Mouse (Mus musculus) heart, postnatal 0 days (tissue): ENCODE measurements around the gene Zbtb25. TPM values are rescaled to one million over a fixed set of nuclear protein-coding genes. Genes with fewer than 3 reads are reported as not detected.

Experiments
- ATAC-seq: fragments of 200-750 bp; cut with Nextera tagmentation; 2 replicates; pipeline ENCODE4 v1.8.0; 2017; ENCODE audit warnings: low read depth, moderate number of reproducible peaks, moderate library complexity; ENCODE audit not compliant: insufficient read depth
- DNase-seq: peaks from one replicate; pipeline ENCODE4 v3.0.0-alpha.2; 2016; ENCODE audit warnings: low spot score
- H3K27ac ChIP-seq: fragments of 300-500 bp; sonication (generic); 2 replicates; pipeline ENCODE4 v1.5.1; 2014; ENCODE audit warnings: low read depth, mild to moderate bottlenecking
- H3K27me3 ChIP-seq: fragments of 300-500 bp; sonication (generic); 2 replicates; pipeline ENCODE4 v1.6.1; 2014; ENCODE audit warnings: low read length, mixed read lengths; ENCODE audit not compliant: control insufficient read depth, insufficient read depth
- H3K36me3 ChIP-seq: fragments of 300-500 bp; sonication (generic); replicated peaks from 2 replicates; pipeline ENCODE4 v1.6.1; 2014; ENCODE audit warnings: low read length, mixed read lengths; ENCODE audit not compliant: control insufficient read depth, insufficient read depth
- H3K4me1 ChIP-seq: fragments of 300-500 bp; sonication (generic); 2 replicates; pipeline ENCODE4 v1.6.1; 2014; ENCODE audit warnings: antibody characterized with exemption; ENCODE audit not compliant: control insufficient read depth, insufficient read depth
- H3K4me2 ChIP-seq: fragments of 300-500 bp; sonication (generic); 2 replicates; pipeline ENCODE4 v1.6.1; 2014; ENCODE audit warnings: low read depth, mild to moderate bottlenecking, low read length, moderate library complexity
- H3K4me3 ChIP-seq: fragments of 300-500 bp; sonication (generic); 2 replicates; pipeline ENCODE4 v1.5.1; 2014; ENCODE audit warnings: low read depth, low read length
- H3K9ac ChIP-seq: fragments of 300-500 bp; sonication (generic); replicated peaks from 2 replicates; pipeline ENCODE4 v1.6.1; 2014; ENCODE audit warnings: low read depth, low read length, mixed read lengths
- H3K9me3 ChIP-seq: fragments of 300-500 bp; sonication (generic); replicated peaks from 2 replicates; pipeline ENCODE4 v1.6.1; 2016; ENCODE audit warnings: low read length; ENCODE audit not compliant: control insufficient read depth
- CTCF ChIP-seq: IDR thresholded peaks from 2 replicates; pipeline ENCODE4 v1.5.1; 2016; ENCODE audit warnings: antibody characterized with exemption, control low read depth, low read depth
- EP300 ChIP-seq: IDR thresholded peaks from 2 replicates; pipeline ENCODE4 v1.6.1; 2016; ENCODE audit warnings: antibody characterized with exemption, low read depth
- WGBS: fragments of 180-500 bp; shearing (Covaris S2); extraction: QIAGEN DNeasy Blood & Tissue Kit; methylation state at CpG from one replicate; pipeline ENCODE4 v1.1.7; 2014; 5-methylcytosine and 5-hydroxymethylcytosine counted together
- polyA plus RNA-seq: library from polyadenylated mRNA; unstranded; fragments of >200 nt; fragmentation: Nextera tagmentation; extraction: Ambion mirVana; gene quantifications from 2 replicates; pipeline ENCODE4 v1.2.1, GENCODE M21; 2015
- total RNA-seq: library from RNA; depleted of rRNA; stranded (reverse); fragments of >200 nt; gene quantifications from 2 replicates; pipeline ENCODE4 v1.2.3, GENCODE M21; 2014; ENCODE audit warnings: low replicate concordance

Gene Zbtb25
- total and polyA plus RNA-seq, 2 experiments from 2014 or later = 8.1 to 10.4 TPM

DNA sequence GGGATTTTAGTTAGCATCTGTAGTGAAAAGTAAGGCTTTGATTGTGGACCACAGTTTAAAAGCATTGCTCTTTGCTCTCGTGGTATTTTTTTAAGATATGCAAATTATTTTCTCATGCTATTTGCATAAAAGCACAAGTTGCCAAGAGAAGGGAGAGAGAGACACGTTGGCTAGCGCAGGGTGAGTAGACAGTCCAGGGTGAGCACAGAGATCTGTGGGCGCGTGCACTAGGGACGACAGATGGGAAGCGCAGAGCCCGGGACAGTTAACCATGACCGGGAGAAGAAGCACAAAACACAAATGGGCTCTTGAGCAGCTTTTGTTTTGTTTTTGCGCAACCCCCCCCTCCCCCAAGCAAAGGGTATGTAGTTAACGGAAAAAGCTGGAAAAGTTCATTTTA lies 19.4 kb upstream of the Zbtb25 start:
- Histone ChIP-seq H3K27ac (no peak overlapping the region), H3K27me3 (no peaks in the 10 kb centered on the region), H3K4me2 (no peak overlapping the region), H3K4me3 (no peak overlapping the region), H3K9me3 (no peaks in the 10 kb centered on the region), H3K36me3 (peaks cover 40% of the 10 kb centered on the region), H3K9ac (no peak overlapping the region), H3K4me1 (no peaks in the 10 kb centered on the region)
- WGBS = 90% methylated on average over 11 of the region's 11 CpGs
- ATAC-seq = no peak
- TF ChIP-seq EP300 (no peak), CTCF (no peak)
- no peak for DNase-seq

DNA sequence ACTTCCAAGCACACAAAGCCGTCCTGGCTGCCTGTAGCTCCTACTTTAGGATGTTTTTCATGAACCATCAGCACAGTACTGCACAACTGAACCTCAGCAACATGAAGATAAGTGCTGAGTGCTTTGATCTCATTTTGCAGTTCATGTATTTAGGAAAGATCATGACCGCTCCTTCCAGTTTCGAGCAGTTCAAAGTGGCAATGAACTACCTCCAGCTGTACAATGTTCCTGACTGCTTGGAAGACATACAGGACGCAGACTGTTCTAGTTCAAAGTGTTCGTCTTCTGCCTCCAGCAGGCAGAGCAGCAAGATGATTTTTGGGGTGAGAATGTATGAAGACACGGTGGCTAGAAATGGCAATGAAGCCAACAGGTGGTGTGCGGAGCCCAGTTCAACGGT lies 15.9 kb upstream of the Zbtb25 start:
- H3K4me1 ChIP-seq = no peaks in the 10 kb centered on the region
- no peak overlapping the region for H3K4me2 ChIP-seq
- no peak overlapping the region for H3K4me3 ChIP-seq
- ATAC-seq = no peak
- no peaks in the 10 kb centered on the region for H3K9me3 ChIP-seq
- DNase-seq = no peak
- TF ChIP-seq CTCF = no peak
- no peak for TF ChIP-seq EP300
- no peak overlapping the region for H3K9ac ChIP-seq
- no peak overlapping the region for H3K27ac ChIP-seq
- peaks cover 46% of the 10 kb centered on the region for H3K36me3 ChIP-seq
- 87% methylated on average over 8 of the region's 8 CpGs for WGBS
- H3K27me3 ChIP-seq = no peaks in the 10 kb centered on the region

DNA sequence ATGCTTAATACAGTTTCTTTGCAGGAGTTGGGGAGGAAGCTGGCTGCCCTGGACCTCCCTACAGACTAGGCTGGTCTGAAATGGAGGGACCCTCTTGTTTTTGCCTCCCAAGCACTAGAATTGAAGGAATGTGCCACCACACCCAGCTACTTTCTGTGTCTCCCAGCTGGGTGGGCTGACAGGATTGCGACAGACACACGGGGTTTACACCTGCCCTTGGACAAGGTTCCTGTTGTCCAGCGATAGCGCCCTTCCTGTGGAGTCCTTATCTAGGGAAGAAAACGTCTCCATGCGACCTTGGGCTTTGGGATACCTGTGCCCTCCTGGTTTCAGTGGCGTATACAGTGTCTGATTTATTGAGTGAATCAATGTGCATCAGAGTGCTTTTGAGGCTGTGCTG lies 10.7 kb upstream of the Zbtb25 start:
- no peaks in the 10 kb centered on the region for H3K9me3 ChIP-seq
- no peaks in the 10 kb centered on the region for H3K27me3 ChIP-seq
- ATAC-seq (no peak), DNase-seq (no peak)
- peaks cover 13% of the 10 kb centered on the region for H3K4me1 ChIP-seq
- no peak overlapping the region for H3K4me3 ChIP-seq
- no peak overlapping the region for H3K27ac ChIP-seq
- TF ChIP-seq EP300 (no peak), CTCF (no peak)
- H3K4me2 ChIP-seq = no peak overlapping the region
- H3K36me3 ChIP-seq = peaks cover 11% of the 10 kb centered on the region
- WGBS = 56% methylated on average over 7 of the region's 7 CpGs
- H3K9ac ChIP-seq = no peak overlapping the region

DNA sequence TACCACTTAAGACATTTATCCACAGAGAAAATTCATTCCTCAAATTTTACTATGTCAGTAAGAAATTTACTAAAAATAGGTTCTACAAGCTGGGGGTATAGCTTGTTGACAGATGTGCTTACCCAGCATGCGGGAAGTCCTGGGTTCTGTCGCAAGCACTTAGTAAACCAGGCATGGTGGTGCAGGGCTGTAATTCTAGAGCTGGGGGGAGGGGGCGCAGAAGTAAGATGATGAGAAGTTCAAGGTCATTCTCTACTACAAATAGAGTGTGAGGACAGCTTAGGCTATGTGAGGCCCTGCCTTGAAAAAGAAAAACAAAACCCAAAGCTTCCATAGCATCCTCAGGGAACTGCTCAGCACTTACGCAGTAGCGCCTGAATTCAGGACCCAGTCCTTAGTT lies 9.2 kb upstream of the Zbtb25 start:
- H3K36me3 ChIP-seq = 0 out of 2 replicates have a peak, but pooled peaks cover 7% of the 10 kb centered on the region
- H3K9me3 ChIP-seq = no peaks in the 10 kb centered on the region
- H3K27ac ChIP-seq = 0 out of 2 replicates have a peak overlapping the region, but pooled peaks have one; percentile 57
- H3K4me2 ChIP-seq = no peak overlapping the region
- peaks cover 14% of the 10 kb centered on the region for H3K4me1 ChIP-seq
- WGBS = 59% methylated on average over 5 of the region's 5 CpGs
- TF ChIP-seq EP300 = no peak
- TF ChIP-seq CTCF = no peak
- no peak overlapping the region for H3K4me3 ChIP-seq
- peak; percentile 61; the same call in 1 of the 2 replicates for ATAC-seq
- no peaks in the 10 kb centered on the region for H3K27me3 ChIP-seq
- no peak for DNase-seq
- no peak overlapping the region for H3K9ac ChIP-seq

DNA sequence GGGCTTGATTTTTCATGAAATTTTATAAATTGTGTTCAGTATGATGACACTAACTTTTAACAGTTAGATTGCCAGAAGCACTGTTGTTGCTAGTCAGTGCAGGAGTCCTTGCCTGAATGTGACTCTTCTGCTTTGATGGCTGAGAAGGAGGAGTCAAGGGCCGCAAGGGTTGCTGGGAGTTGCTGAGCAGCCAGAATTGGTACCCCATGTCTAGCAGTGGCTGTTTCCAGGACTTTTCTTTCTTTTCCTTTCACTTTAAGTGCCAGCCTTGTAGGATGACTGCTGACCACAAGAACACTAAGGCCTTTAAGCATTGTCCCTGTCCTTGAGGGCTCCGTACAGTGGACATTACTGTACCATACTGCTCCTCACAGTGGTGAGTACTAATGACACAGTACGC lies 8.3 kb upstream of the Zbtb25 start:
- H3K9me3 ChIP-seq = no peaks in the 10 kb centered on the region
- TF ChIP-seq CTCF (no peak), EP300 (no peak)
- no peaks in the 10 kb centered on the region for H3K27me3 ChIP-seq
- no peak overlapping the region for H3K9ac ChIP-seq
- H3K27ac ChIP-seq = 0 out of 2 replicates have a peak overlapping the region, but pooled peaks have one; percentile 21
- no peak for DNase-seq
- H3K4me1 ChIP-seq = peaks cover 14% of the 10 kb centered on the region
- 84% methylated on average over 3 of the region's 3 CpGs for WGBS
- no peak overlapping the region for H3K4me2 ChIP-seq
- no peak for ATAC-seq
- 0 out of 2 replicates have a peak, but pooled peaks cover 7% of the 10 kb centered on the region for H3K36me3 ChIP-seq
- no peak overlapping the region for H3K4me3 ChIP-seq

DNA sequence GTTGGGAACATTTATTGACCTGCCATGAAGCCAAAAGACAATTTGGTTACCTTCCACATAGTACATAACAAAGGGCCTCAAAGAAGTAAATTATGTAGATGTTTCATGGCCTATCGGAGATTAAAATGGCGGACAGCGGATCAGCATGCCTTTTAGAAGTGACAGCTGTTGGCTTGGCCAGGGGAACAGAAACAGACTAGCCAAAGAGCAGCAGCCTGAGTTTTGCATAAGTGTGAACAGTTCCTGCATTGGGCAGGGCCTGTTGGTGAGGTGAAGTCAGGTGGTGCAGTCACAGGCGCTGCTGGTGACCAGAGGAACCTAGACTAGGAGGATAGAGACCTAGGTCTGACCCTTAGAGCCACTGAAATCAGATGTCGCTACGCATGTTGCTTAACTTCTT lies 7.7 kb upstream of the Zbtb25 start:
- 0 out of 2 replicates have a peak overlapping the region, but pooled peaks have one; percentile 1 for H3K27ac ChIP-seq

More for the DNA sequence above, 7.7 kb upstream of the Zbtb25 start:
- ATAC-seq (no peak), DNase-seq (no peak)
- no peak for TF ChIP-seq CTCF
- no peak for TF ChIP-seq EP300
- no peak overlapping the region for H3K9ac ChIP-seq
- H3K4me1 ChIP-seq = peaks cover 21% of the 10 kb centered on the region
- H3K4me3 ChIP-seq = no peak overlapping the region
- H3K9me3 ChIP-seq = no peaks in the 10 kb centered on the region
- H3K27me3 ChIP-seq = no peaks in the 10 kb centered on the region
- 0 out of 2 replicates have a peak, but pooled peaks cover 7% of the 10 kb centered on the region for H3K36me3 ChIP-seq
- 97% methylated on average over 6 of the region's 6 CpGs for WGBS
- no peak overlapping the region for H3K4me2 ChIP-seq
